Mouse (Mus musculus) C2C12 (cell line): Measurements from ENCODE around the gene Snrk. TPM values are rescaled to one million over a fixed set of nuclear protein-coding genes. Genes with fewer than 3 reads are reported as not detected.

Experiments
- H3K27me3 ChIP-seq: one replicate; pipeline ENCODE4 v1.6.1; 2011; ENCODE audit not compliant: control insufficient read depth, insufficient read depth, insufficient read length
- H3K36me3 ChIP-seq: one replicate; pipeline ENCODE4 v1.6.1; 2011; ENCODE audit not compliant: control insufficient read depth, insufficient read depth
- H3K4me3 ChIP-seq: one replicate; pipeline ENCODE4 v1.5.1; 2011; ENCODE audit warnings: mild to moderate bottlenecking, control low read depth; ENCODE audit not compliant: poor library complexity, insufficient read depth, severe bottlenecking
- H3K79me2 ChIP-seq: one replicate; pipeline ENCODE4 v1.6.1; 2011; ENCODE audit not compliant: control insufficient read depth, insufficient read depth
- H3K79me3 ChIP-seq: one replicate; pipeline ENCODE4 v1.6.1; 2011; ENCODE audit warnings: low read depth, control low read depth
- H3ac ChIP-seq: one replicate; pipeline ENCODE3; 2011; ENCODE audit warnings: low read depth; ENCODE audit not compliant: control insufficient read depth, insufficient read length
- CEBPB ChIP-seq: IDR thresholded peaks from one replicate; pipeline ENCODE4 v1.6.1; 2011; ENCODE audit warnings: low read depth, mild to moderate bottlenecking, control low read depth, moderate library complexity
- CTCF ChIP-seq: IDR thresholded peaks from one replicate; pipeline ENCODE4 v1.5.1; 2011; ENCODE audit not compliant: control insufficient read depth, insufficient read depth, insufficient read length
- FOSL1 ChIP-seq: IDR thresholded peaks from one replicate; pipeline ENCODE4 v1.8.0; 2011; ENCODE audit warnings: mild to moderate bottlenecking, low read length; ENCODE audit not compliant: poor library complexity, insufficient read depth, severe bottlenecking
- MAX ChIP-seq: IDR thresholded peaks from one replicate; pipeline ENCODE4 v1.6.1; 2011; ENCODE audit warnings: mild to moderate bottlenecking, control low read depth
- MYOD1 ChIP-seq: IDR thresholded peaks from one replicate; pipeline ENCODE4 v1.6.1; 2011; ENCODE audit warnings: low read depth; ENCODE audit not compliant: control insufficient read depth, insufficient read length
- MYOG ChIP-seq: IDR thresholded peaks from one replicate; pipeline ENCODE4 v1.6.1; 2011; ENCODE audit not compliant: control insufficient read depth, insufficient read length; ENCODE audit errors: extremely low read depth
- USF1 ChIP-seq: IDR thresholded peaks from one replicate; pipeline ENCODE4 v1.6.1; 2011; ENCODE audit warnings: low read depth, mild to moderate bottlenecking, control low read depth, moderate library complexity
- polyA plus RNA-seq: library from polyadenylated mRNA; unstranded; fragments of >200 nt; fragmentation: generic; extraction: Trizol; gene quantifications from one replicate; pipeline ENCODE4 v1.2.1, GENCODE M21; 2012; ENCODE audit warnings: missing spikeins

The Snrk gene
- polyA plus RNA-seq, 1 experiment, result 9.8 TPM

DNA sequence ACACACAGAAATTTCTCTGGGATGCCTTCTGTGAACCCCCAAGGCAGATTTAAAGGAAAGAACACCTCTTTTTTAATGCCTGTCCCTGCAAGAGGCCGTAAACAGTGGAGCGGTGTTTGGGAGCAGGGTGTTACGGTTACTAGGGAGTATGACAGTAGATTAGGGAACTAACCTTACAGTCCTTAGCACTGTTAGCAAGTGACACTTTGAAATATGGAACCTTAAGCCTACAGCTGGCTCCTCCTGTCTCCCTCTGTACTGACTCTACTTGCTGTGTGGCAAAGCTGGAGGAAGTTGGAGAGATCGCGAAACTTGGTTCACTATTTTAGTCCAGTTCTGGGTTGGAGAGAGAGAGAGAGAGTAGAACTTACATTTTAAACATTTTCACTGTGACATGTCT, 5.0 kb downstream of the Snrk start:
- Histone ChIP-seq H3K79me2 (peaks cover 59% of the 10 kb centered on the region), H3K79me3 (peaks cover 10% of the 10 kb centered on the region), H3K4me3 (no peak overlapping the region), H3K36me3 (no peaks in the 10 kb centered on the region), H3ac (no peak overlapping the region), H3K27me3 (no peaks in the 10 kb centered on the region)
- no peak for TF ChIP-seq USF1
- TF ChIP-seq FOSL1, result no peak
- no peak for TF ChIP-seq CEBPB
- TF ChIP-seq MYOG, result no peak
- no peak for TF ChIP-seq CTCF
- TF ChIP-seq MAX, result no peak
- no peak for TF ChIP-seq MYOD1

DNA sequence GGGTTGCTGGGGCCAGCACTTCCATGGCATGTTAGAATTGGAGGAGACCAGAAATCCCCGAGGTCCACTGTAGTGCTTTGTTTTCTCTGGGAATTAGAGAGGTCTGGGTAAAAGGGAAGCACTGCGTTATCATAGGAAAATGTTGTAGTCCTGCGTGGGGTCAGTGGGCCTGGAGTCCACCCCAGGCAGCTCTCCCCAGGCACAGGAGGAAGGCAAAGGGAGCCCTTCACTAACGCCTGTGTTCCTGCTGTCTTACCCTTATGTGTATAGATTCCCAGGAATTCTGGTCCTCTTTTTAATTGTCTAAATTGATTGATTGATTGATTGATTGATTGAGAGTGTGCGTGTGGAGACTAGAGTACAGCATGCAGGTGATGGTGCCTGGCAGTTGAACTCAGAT, 6.1 kb downstream of the Snrk start:
- Histone ChIP-seq H3K36me3 (no peaks in the 10 kb centered on the region), H3K79me2 (peaks cover 62% of the 10 kb centered on the region), H3ac (no peak overlapping the region), H3K79me3 (peaks cover 10% of the 10 kb centered on the region), H3K27me3 (no peaks in the 10 kb centered on the region), H3K4me3 (no peak overlapping the region)
- no peak for TF ChIP-seq CTCF
- no peak for TF ChIP-seq MYOD1
- no peak for TF ChIP-seq USF1
- no peak for TF ChIP-seq MYOG

DNA sequence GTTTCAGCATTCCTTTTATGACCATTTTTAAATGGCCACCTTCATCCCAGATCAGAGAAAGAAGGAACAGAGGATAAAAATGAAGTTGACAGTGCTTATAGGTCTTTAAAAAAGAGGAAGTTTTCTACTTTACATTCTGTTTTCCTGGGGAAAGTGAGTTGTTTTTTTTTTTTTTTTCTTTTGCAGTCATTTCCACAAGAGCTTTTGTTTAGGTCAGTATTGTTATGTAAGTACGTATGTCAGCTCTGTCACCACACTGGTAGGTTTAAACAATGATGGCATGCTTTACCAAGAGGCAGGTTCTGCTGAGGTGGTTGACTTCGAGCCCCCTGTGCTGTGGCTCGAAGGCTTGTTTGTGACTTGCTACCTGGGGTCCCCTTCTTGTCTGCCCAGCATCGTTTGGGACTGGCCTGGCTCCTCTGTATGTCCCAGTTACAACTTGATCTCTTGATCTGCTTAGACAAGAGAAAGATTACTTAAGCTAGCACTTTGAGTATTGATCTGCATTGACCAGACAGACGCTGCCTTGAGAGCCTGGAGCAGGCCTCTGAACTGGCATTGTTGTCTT, 8.7 kb downstream of the Snrk start:
- Histone ChIP-seq H3ac (no peak overlapping the region), H3K79me2 (peaks cover 44% of the 10 kb centered on the region), H3K4me3 (no peak overlapping the region), H3K36me3 (no peaks in the 10 kb centered on the region), H3K27me3 (no peaks in the 10 kb centered on the region), H3K79me3 (peaks cover 8% of the 10 kb centered on the region)
- TF ChIP-seq MYOG (no peak), MYOD1 (no peak), USF1 (no peak), MAX (no peak), CTCF (no peak), CEBPB (no peak), FOSL1 (no peak)

DNA sequence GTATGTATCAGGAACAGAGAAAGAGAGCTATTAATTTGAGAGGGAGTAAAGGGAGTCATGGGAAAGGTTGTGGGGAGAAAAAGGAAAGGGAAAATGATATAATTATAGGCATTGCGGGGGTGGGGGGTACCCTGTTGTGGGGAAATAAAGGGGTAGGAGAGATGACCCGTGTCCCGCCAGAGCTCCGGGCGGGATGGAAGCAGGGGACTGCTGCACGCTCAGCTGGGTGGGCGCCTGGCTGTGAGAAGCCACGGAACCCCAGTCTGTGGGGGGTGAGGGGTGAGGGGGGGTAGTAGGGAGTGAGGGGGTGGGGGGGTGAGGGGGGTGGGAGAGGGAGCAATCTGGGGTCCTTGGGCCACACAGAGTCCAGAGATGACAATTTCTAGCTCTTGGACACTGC, 9.7 kb downstream of the Snrk start:
- Histone ChIP-seq H3K36me3 (no peaks in the 10 kb centered on the region), H3ac (no peak overlapping the region), H3K79me3 (peaks cover 6% of the 10 kb centered on the region), H3K4me3 (no peak overlapping the region), H3K79me2 (peaks cover 39% of the 10 kb centered on the region), H3K27me3 (no peaks in the 10 kb centered on the region)
- TF ChIP-seq FOSL1 (no peak), CEBPB (no peak), USF1 (no peak), MAX (no peak), MYOD1 (no peak), CTCF (no peak), MYOG (no peak)

GRCm38 (mm10) chr9:122127271-122127785, 10.3 kb downstream of the Snrk start:
- no peaks in the 10 kb centered on the region for H3K27me3 ChIP-seq
- H3K79me2 ChIP-seq, result peaks cover 39% of the 10 kb centered on the region
- no peak overlapping the region for H3ac ChIP-seq
- no peaks in the 10 kb centered on the region for H3K36me3 ChIP-seq
- TF ChIP-seq CEBPB (no peak), MYOD1 (no peak), FOSL1 (no peak), USF1 (no peak), MYOG (no peak), MAX (no peak), CTCF (no peak)
- no peak overlapping the region for H3K4me3 ChIP-seq
- peaks cover 4% of the 10 kb centered on the region for H3K79me3 ChIP-seq

GRCm38 (mm10) chr9:122128686-122129085, 11.6 kb downstream of the Snrk start:
- no peak overlapping the region for H3ac ChIP-seq
- H3K79me3 ChIP-seq, result peaks cover 4% of the 10 kb centered on the region
- H3K79me2 ChIP-seq, result peaks cover 29% of the 10 kb centered on the region
- H3K27me3 ChIP-seq, result no peaks in the 10 kb centered on the region
- H3K4me3 ChIP-seq, result no peak overlapping the region
- no peak for TF ChIP-seq MYOG
- no peak for TF ChIP-seq MAX
- TF ChIP-seq CEBPB, result no peak
- no peak for TF ChIP-seq USF1
- TF ChIP-seq MYOD1, result no peak
- TF ChIP-seq CTCF, result no peak
- no peak for TF ChIP-seq FOSL1
- H3K36me3 ChIP-seq, result no peaks in the 10 kb centered on the region
